Mouse (Mus musculus): ENCODE measurements around the gene Slc34a1.
A peak's percentile ranks its signal among the peaks of the same experiment; 100 is the strongest.

Slc34a1 gene

DNA sequence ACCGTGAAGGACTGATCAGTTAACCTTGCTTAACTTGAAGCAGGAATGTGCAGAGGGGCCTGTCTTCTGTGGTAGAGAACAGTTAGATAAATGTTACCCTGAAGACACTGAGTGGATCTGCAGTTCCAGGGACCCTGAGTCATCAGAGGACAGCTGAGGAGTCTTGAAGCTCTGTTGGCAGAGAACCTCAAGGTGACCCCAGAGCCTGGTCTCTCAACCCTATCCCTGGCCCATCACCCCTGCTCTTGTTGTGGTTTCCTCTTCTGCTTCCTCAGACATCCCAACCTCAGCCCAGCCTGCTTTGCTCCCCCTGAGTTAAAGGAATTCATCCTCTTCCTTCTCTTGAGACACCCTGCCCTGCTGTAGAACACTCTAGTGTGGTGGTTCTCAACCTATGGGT lies at the start of gene Slc34a1:
TSS of gene Slc34a1 (plus strand) at position 100 of the 400 bp plus-strand sequence.
- no peak for DNase-seq

DNA sequence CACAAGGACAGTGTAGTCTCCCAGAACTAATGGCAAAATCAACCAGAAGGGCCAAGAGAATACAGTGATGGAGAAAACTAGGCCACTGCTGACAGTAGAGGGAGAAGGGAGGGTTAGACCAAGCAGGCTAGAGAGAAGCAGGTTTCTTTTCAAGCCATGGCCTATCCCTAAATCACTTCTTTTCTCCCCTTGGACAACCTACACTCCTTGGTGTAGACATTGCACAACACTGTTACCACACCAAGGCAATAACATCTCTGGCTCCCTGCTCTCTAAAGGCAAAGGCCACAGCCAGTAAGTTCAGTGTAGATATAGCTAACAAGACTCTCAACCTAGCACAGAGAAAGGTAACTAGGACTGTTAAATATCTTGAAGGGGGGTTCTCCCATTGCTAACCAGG lies 36.8 kb upstream of the Slc34a1 start:
- no peak for DNase-seq

DNA sequence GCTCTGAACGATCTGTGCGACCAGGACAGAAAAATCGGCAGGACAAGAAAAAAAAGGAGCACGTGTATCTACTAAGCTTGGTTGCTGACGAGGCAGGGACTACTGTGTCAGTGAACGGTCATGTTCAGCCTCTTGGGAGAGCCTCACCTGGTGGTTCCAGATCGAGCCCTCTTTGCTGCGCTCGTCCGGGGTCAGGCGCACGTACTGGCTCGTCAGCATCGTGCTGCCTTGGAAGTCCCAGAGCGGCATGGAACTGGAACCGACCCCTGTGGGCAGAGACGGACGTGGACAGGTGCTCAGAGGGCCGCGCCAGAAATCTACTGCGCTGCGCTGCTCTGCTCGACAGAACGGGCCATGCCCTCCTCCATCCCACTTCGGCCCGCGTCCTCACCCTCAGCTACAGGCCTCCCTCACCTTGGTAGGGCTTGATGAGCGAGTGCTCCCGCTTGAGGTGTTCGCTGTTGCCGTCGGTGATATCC lies 36.0 kb upstream of the Slc34a1 start:
- DNase-seq: no peak

DNA sequence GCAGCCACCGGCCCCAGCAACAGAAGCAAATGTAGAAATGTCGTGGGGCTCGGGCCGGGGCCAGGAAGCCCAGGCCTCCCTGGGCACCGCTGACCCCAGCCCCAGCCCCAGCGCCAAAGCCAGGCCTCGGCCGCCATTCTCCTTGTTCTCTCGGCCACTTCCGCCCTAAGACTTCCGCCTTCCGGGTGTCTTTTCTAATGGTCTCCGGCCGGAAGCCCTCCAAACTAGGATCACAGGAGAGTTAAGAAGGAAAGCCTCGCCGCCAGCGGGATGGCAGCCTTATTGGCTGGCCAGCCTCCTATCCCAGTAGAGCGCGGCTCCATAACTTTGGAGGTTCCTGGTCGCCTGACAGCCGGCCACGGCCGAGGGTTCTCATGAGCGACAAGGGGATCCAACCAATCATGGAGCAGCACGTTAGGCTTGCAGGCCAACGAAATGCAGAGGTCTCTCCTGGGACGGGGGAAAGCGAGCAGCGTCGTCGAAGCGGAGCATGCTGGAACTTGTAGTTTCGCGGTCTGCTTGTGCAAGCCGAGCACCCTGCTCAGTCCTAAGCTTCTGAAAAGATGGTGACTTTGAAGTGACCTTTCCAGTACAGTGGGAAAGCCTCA lies 35.4 kb upstream of the Slc34a1 start, which contains the start of gene Lman2:
TSS of gene Lman2 (minus strand) at position 331 of the 608 bp plus-strand sequence.
- peak; percentile 96 to 99 for DNase-seq

DNA sequence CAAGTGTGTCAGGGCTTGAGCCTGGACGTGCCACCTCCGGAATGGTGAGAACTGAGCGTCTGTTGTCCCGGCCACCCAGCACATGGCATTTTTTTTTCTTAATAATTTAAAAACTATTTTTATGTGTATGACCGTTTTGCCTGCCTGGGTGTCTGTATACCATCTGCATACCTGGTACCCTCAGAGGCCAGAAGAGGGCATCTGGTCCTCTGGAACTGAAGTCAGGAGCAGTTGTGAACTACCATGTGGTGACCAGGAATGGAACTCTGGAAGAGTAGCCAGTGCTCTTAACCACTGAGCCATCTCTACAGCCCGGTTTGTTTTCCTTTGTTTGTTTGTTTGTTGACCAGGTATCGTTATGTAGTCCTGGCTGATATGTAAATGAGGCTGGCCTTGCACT lies 29.6 kb upstream of the Slc34a1 start:
- DNase-seq: peak; percentile 27 to 39

DNA sequence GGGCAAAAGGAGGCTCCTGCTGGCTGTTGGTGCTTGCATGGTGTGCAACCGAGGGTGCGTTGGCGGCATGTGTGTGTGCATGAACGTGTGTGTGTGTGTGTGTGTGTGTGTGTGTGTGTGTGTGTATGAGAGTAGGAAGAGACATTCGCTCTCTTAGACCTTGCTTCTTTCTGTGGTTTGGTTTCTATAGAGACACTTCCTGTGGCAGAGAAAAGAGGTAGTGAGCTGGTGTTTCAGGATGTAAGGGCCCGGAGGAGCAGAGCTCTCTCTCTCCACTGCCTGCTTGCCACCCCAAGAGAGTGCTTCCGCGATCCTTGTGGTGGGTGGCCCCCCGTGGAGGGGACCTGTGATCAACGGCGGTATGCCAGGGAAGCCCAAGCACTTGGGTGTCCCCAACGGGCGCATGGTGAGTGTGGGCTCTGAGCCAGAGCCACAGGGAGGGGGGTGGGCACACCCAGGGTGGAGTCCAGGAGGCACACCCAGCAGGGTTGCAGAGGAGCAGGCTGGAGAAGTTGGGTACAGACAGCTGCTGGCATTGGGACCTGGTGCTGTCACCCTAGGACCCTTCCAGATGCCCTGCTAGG lies 28.4 kb upstream of the Slc34a1 start, which contains the start of gene Rgs14:
TSS of gene Rgs14 (plus strand) at position 202 of the 584 bp plus-strand sequence.
- DNase-seq: peak; percentile 8 to 25

DNA sequence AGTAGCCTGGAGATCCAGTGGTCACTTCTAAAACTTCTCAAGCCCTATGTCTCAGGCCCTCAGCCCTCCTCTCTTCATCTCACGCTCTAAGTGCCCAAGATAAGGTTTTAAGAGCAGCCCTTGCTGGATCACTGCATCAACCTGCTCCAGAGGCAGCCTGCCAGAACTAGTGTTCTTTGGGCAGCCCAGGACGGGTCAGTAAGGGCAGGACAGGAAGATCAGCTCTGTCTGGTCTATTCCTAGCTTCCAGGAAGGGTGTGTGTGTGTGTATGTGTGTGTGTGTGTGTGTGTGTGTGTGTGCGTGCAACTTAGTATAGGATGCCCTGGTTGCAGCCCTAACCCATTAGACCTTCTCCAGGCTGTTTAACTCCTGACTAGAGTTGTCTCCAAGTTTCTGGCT lies 27.8 kb upstream of the Slc34a1 start:
- peak; percentile 83 to 86 for DNase-seq

DNA sequence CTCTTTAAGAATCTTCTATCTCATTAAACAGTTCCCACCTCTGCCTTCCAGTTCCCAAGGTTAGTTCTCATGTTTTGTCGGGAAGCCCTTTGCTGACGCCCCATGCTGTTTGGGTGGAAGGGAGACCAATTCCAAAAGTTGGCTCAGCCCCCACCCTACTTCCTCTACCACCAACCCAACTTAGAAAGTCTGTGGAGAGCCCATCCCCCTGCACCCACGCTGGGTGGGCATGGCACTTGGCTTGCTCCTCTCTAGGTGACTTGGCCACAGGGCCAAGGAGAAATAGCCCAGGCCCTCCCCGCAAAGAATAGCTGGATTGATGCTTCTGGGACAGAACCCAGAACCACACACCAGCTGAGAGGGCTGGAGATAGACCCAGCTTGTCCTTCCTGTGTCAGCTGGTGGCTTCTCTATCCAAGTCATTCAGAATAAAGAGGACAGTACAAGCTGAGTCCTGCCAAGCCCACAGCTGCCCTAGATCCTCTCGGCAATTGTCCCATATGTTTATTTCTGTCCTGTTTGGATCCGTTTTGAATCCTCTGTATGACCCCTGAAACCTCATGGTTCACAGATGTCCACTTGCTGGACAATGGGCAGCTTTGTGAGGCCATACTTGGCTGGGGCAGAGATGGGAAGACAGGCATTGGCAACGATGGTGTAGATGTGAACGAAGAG lies 26.8 kb upstream of the Slc34a1 start:
- DNase-seq: no peak

DNA sequence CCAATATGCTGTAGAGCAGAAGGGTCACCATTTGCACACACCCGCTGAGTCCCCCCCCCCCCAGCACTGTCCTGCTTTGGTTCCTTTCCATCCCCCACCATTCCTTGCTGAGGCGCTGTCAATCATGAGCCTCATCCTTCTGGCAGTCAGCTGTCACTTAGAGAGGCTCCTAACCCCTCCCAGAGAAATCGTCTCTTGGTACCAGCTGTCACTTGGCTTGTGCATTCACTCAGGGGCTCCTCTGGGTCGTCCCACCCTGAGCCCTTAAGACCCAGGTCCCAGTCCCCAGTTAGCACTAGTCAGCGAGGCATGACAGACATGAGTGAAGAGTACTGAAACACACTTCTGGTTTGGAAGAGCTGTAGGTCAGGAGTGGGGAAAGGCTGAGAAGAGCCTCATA lies 26.2 kb upstream of the Slc34a1 start:
- DNase-seq: no peak

DNA sequence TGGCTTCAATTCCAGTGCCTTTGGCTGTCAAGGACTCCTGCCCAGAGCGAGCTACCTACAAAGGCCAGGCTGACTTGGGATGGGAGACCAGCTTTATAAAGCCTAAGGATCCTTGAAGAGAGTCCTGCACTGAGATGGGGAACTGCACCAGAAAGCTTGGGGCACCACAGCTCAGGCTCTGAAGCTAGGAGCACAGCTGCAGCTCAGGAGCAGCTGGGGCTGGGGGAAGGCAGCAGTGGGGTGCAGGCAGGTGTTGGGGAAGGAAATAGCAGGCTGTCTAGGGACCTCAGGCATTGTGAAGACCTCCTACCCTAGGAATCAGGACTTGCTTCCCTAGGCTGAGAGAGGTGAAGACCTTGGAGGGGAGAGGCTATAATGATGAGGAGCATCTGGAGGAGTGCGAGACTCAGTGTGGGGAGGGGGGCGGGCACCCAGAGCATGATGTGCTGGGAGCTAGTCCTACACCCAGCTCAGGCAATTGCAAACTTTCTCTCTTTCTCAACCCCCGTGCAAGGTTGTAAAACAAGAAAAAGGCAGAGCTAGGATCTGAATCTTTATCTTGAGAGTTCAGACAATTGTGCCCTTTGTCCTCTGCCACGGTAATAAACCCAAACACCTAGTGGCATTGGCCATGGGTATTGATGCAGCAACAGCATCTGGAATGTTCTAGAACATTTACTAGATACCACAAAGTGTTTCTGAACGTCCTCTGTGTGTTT lies 23.6 kb upstream of the Slc34a1 start:
- no peak for DNase-seq

DNA sequence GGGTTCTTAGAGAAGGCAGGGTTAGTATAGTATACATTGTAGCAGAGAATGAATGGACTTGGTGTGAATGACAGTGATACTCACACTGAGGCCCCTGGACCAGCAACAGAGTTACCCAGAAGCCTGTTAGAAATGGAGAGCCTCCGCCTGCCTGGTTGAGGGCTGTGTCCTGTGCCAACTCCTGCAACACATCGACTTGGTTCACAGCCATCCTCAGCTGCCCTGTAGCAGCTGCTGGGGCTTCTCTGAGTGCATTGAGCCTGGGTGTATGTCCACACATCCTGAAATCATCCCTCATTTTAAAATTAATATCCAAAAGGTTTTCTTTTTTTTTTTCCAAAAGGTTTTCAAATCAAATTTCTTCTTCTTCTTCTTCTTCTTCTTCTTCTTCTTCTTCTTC lies 22.1 kb upstream of the Slc34a1 start:
- DNase-seq: no peak

DNA sequence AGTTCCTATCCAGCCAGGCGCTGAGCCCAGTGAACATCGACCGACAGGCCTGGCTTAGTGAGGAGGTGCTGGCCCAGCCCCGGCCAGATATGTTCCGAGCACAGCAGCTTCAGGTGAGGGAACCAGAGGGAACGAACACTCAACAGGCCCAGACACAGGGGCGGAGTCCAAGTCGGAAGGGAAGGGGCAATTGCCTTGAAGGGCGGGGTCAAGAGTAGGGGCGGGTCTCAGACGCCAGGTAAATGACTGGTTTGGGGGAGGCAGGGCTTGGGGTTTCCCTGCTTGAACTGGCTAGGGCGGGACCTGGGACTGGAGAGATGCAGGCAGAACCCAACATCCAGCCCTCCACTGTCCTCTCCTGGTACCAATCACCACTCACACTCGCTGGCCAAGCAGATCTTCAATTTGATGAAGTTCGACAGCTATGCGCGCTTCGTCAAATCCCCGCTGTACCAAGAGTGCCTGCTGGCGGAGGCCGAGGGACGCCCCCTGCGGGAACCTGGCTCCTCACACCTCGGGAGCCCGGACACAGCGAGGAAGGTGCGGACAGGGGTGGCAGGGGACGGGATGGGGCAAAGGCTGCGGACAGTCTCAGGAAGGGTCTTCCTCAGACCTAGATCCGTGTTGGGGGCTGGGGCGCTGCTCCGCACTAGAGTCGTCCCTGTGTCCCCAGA lies 18.9 kb upstream of the Slc34a1 start:
- peak; percentile 57 to 64 for DNase-seq

DNA sequence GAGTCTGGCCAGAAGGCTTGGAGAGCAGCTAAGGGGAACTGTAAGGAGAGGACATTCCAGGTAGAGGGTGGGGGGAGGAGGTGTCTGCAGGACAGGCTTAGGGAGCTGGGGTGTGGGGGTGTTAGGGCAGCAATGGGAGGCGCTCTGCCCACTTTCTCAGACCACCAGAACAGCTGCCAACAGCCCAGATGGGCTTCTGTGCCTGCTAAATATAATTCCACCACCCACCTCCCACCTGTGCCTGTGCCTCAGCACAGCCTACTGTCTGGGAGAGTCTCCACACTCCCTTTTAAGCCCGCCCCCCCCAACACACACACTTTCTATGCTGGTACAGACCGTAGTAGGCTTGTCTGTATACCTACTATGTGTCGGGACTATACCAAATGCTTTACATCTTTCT lies 16.2 kb upstream of the Slc34a1 start:
- DNase-seq: no peak

DNA sequence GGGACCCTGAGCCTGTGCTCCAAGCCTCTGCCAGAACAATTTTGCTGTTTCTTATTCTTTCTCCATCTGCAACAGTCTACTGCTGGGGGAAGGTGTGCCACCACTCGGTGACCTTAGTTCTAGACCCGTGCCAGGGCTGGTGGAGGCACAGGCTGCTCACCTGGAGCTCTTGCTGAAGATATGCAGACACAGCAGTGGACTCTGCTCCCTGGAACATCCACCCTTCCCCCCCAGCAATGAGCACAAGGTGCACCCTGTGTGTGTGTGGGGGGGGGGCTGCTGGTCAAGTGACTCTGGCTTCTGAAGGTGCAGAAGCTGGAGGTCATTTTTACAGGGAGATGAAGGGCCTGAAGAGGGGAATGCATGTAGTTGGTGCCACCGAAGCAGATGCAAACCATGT lies 7.3 kb upstream of the Slc34a1 start:
- DNase-seq: peak; percentile 87 to 94

DNA sequence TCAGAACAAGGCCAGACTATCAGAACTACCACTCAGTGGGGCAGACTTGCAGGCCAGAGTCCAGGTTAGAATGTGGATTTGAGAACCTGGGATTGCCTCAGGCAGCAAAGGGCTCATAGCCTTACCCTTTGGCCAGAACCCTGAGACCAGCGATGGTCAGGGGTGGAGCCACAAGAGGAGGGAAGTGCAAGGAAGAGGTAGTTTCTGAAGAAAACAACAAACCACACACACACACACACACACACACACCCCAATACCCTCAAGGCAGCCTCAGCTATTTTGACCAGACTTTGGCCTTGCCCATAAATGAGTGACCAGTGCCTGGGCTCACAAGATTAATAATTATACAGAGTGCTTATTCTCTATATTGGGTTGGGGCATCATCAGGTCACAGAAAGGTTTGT lies 6.4 kb upstream of the Slc34a1 start:
- DNase-seq: peak; percentile 87 to 93

DNA sequence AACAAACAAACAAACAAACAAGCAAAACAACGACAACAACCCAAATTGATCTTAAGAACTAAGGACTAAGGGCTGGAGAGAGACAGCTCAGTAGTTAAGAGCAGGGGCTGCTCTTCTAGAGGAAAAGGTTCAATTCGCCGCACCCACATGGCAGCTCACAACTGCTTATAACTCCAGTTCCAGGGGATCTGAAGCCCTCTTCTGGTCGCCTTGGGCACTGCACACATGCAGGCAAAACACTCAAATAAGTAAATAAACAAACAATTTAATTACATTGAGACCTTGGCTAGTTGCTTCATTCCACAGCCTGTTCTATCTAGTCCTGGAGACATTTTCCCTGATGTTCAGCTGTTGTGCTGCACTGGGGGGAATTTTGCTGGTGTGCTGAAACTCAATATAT lies 5.1 kb upstream of the Slc34a1 start:
- DNase-seq: peak in 1 of 2 experiments; percentile 59

DNA sequence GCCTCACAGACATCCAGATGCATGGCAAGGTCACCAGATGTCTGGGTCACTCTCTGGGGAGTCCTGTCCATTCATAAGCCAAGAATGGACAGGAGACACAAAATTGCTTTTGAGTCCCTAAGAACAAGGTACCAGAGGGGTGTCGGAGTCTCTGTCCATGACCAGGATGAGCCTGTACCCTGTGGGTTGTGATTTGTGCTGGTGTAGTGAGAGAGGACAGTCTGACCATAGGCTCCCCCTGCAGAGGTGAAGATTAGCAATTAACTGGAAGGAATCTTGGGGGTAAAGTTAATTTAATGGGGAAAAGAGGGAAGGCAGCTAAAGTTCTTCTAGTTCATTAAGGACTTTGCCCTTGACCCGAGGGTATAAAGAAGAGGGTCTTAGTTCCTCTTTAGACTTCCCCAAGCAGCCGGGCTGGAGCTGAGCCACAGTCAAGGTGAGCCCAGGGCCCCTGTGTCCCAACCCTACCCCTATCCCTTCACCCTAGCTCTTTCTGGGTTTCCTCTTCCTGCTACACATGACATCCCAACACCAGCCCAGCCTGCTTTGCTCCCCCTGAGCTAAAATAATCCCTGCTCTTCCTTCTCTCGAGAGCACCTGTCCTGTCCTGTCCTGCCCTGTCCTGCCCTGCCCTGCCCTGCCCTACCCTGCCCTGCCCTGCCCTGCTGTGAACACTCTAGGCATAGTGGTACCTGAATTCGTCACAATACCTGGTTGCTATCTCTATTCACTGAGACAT lies 1.5 kb downstream of the Slc34a1 start:
- peak; percentile 77 for DNase-seq

DNA sequence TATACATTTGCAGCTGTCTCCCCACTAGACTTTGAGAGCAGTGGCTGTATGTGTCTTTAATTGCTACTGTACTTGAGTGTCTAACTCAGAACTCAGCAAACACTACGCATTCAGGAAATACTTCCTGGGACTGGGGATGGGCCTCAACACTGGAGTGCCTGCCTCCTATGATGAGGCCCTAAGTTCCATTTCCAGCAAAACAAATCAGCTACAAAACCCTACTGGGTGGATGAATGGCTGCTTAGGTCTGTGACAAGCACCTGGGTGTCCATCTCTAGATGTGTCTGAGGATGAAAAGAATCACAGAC lies 2.0 kb downstream of the Slc34a1 start:
- DNase-seq: no peak

DNA sequence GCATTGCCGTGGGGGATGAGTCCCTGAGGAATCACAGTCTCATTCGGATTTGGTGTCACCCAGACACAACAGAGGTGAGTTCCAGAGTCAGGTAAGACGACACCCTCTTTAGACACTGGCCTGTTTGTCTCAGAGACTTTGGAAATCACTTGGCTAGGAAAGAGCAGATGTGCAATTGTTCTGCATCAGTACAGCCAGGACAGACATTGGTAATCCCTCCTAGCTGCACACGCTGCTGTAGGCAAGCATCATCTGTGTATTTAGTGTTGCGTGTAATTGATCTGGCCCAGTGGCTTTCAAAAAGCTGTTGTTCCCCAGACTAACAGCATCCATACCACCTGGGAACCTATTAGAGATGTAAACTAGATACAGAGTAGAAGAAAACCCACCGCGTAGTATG lies 5.3 kb downstream of the Slc34a1 start:
- no peak for DNase-seq

DNA sequence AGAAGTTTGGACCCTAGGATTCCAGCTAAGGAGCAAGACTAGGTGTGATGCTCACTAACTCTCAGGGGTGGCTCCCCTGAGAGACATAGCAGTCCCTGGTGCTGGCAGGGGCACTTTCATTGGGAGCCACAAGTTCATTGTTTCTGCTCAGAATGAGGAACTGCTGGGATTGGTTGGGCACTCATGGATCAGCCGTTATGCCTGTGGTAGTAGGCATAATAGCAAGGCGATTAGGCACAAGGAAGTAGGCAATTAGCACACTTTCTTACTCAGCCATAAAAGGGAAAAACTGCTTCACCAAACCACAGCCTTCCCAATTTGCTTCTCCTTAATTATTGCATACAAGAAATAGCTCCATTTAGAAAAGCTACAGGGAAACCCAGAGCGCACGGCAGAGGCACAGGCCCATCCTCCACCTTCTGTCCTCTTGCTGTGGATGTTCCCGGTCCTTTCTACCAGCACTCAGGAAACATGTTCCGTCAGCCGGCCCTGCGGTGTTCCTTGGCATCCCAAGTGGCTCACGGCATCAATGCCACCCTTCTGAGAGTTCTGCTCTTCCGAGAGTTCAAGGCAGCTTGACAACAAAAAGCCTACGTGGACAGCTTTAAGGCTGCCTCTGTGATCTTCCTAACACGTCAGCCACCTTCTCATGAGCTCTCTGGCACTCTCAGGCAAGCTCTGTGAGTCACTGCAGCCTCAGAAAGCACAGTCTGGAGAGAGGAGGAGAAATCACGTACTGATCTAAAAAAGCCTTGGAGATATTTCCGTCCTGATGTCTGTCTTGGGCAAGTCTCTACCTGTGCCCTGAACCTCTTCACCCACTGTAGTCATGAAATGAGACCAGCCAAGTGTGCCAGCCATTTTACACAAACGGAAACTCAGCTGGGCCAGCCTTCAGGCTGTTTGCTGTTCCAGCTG lies 6.2 kb downstream of the Slc34a1 start:
- DNase-seq: peak in 1 of 2 experiments; percentile 33

Data from kidney, postnatal 36 days (tissue).